Mouse (Mus musculus) ES-E14 (cell line): ENCODE results near the gene Reln.

Experiments
- CHD2 ChIP-seq: IDR thresholded peaks from 2 replicates; pipeline ENCODE4 v1.6.1; 2014; ENCODE audit warnings: mild to moderate bottlenecking, low read depth, low read length, inconsistent platforms
- HCFC1 ChIP-seq: IDR thresholded peaks from 2 replicates; pipeline ENCODE4 v1.6.1; 2012; ENCODE audit warnings: low read length, inconsistent platforms, borderline replicate concordance; ENCODE audit not compliant: insufficient read depth
- MAFK ChIP-seq: IDR thresholded peaks from 2 replicates; pipeline ENCODE4 v1.6.1; 2014; ENCODE audit warnings: mild to moderate bottlenecking, low read depth, low read length, inconsistent platforms; ENCODE audit not compliant: insufficient read depth
- ZC3H11A ChIP-seq: IDR thresholded peaks from 2 replicates; pipeline ENCODE4 v1.6.1; 2012; ENCODE audit warnings: low read depth, mild to moderate bottlenecking, inconsistent platforms, low read length, borderline replicate concordance

GRCm38 (mm10) chr5:21961796-21962195 is 382.7 kb downstream of the Reln start:
- TF ChIP-seq HCFC1 = no peak
- TF ChIP-seq CHD2 = no peak
- TF ChIP-seq MAFK = no peak
- TF ChIP-seq ZC3H11A = no peak
